Comparison of ENCODE assay signal across 10 mouse cellular contexts in the genomic region with DNA sequence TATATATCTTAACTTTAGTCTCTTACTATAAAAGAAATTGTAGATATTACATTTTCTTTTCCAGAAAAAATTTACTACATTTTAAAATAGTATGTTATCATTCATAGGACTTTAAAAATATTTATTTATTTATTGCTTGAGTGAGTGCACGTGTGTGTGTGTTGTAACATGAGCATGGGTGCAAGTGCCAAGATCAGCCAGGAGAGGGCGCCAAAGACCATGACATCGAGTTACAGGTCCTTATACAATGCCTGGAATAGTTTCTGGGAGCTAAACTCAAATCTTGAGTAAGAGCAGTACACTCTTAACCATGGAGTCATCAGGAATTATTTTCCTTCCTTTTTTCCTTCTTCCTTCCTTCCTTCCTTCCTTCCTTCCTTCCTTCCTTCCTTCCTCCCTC.
DNase-seq lines count a peak whose midpoint lies in the region; ATAC-seq and TF ChIP-seq lines count a peak whose summit lies in the region.
"Had no signal": no experiment of that assay in that cellular context is flagged by ENCODE, and none has a peak within 500 bp of the region (broad histone marks: within the 10 kb centered on the region; RNA-seq: fewer than 3 reads in every experiment).

No protein-coding gene starts in this region.

- H3K9ac ChIP-seq in forebrain, embryonic 11.5 days (ENCODE audit: low read length) = no peak overlapping the region
- no peak overlapping the region for H3K9ac ChIP-seq in forebrain, embryonic 16.5 days (replicated peaks; ENCODE audit: low read depth, low read length)
- no peak overlapping the region for H3K9ac ChIP-seq in lung, embryonic 14.5 days
- no peak overlapping the region for H3K9ac ChIP-seq in embryonic facial prominence, embryonic 11.5 days (replicated peaks; ENCODE audit: low read length)
- H3K9ac ChIP-seq: heart, embryonic 13.5 days; stomach, embryonic 15.5 days had no signal

- H3K4me2 ChIP-seq in forebrain, embryonic 11.5 days (ENCODE audit: low read depth, low read length, severe bottlenecking) = no peak overlapping the region
- no peak overlapping the region for H3K4me2 ChIP-seq in forebrain, embryonic 16.5 days (ENCODE audit: low read length)
- no peak overlapping the region for H3K4me2 ChIP-seq in lung, embryonic 14.5 days
- no peak overlapping the region for H3K4me2 ChIP-seq in embryonic facial prominence, embryonic 11.5 days (ENCODE audit: low read depth, low read length)
- H3K4me2 ChIP-seq: heart, embryonic 13.5 days; stomach, embryonic 15.5 days had no signal

- TF ChIP-seq CTCF in lung, embryonic 14.5 days (IDR thresholded peaks at IDR 0.05; ENCODE audit: low read depth) = peak; percentile 49

- no peaks in the 10 kb centered on the region for H3K9me3 ChIP-seq in forebrain, embryonic 11.5 days (ENCODE audit: control insufficient read depth, low read length)
- H3K9me3 ChIP-seq in forebrain, embryonic 16.5 days (ENCODE audit: control insufficient read depth, low read length) = no peaks in the 10 kb centered on the region
- H3K9me3 ChIP-seq in lung, embryonic 14.5 days (ENCODE audit: low read depth, low read length) = no peaks in the 10 kb centered on the region
- H3K9me3 ChIP-seq in embryonic facial prominence, embryonic 11.5 days (replicated peaks; ENCODE audit: control insufficient read depth, low read length) = no peaks in the 10 kb centered on the region
- H3K9me3 ChIP-seq: heart, embryonic 13.5 days; stomach, embryonic 15.5 days had no signal

- H3K27me3 ChIP-seq in forebrain, embryonic 11.5 days (ENCODE audit: control insufficient read depth, insufficient read depth, low read length) = no peaks in the 10 kb centered on the region
- H3K27me3 ChIP-seq in forebrain, embryonic 16.5 days (replicated peaks; ENCODE audit: control insufficient read depth, insufficient read depth, low read length) = no peaks in the 10 kb centered on the region
- H3K27me3 ChIP-seq in lung, embryonic 14.5 days (ENCODE audit: insufficient read depth, low read length) = no peaks in the 10 kb centered on the region
- no peaks in the 10 kb centered on the region for H3K27me3 ChIP-seq in embryonic facial prominence, embryonic 11.5 days (ENCODE audit: control insufficient read depth, insufficient read depth, low read length)
- H3K27me3 ChIP-seq: heart, embryonic 13.5 days; stomach, embryonic 15.5 days had no signal

- H3K36me3 ChIP-seq in forebrain, embryonic 11.5 days (ENCODE audit: control insufficient read depth, insufficient read depth, low read length) = no peaks in the 10 kb centered on the region
- no peaks in the 10 kb centered on the region for H3K36me3 ChIP-seq in forebrain, embryonic 16.5 days (ENCODE audit: control insufficient read depth, insufficient read depth)
- no peaks in the 10 kb centered on the region for H3K36me3 ChIP-seq in lung, embryonic 14.5 days (ENCODE audit: insufficient read depth)
- no peaks in the 10 kb centered on the region for H3K36me3 ChIP-seq in embryonic facial prominence, embryonic 11.5 days (replicated peaks; ENCODE audit: control insufficient read depth, insufficient read depth, low read depth, low read length)
- H3K36me3 ChIP-seq: heart, embryonic 13.5 days; stomach, embryonic 15.5 days had no signal

- H3K4me1 ChIP-seq in forebrain, embryonic 11.5 days (replicated peaks; ENCODE audit: control insufficient read depth, insufficient read depth, low read length) = no peaks in the 10 kb centered on the region
- H3K4me1 ChIP-seq in forebrain, embryonic 16.5 days (replicated peaks; ENCODE audit: control insufficient read depth, insufficient read depth, low read length) = no peaks in the 10 kb centered on the region
- no peaks in the 10 kb centered on the region for H3K4me1 ChIP-seq in lung, embryonic 14.5 days (ENCODE audit: insufficient read depth)
- H3K4me1 ChIP-seq in embryonic facial prominence, embryonic 11.5 days (ENCODE audit: control insufficient read depth, insufficient read depth, low read length) = no peaks in the 10 kb centered on the region
- H3K4me1 ChIP-seq: heart, embryonic 13.5 days; stomach, embryonic 15.5 days had no signal

- no peak overlapping the region for H3K27ac ChIP-seq in forebrain, embryonic 11.5 days (ENCODE audit: low read depth, low read length)
- no peak overlapping the region for H3K27ac ChIP-seq in forebrain, embryonic 16.5 days (ENCODE audit: low read length)
- no peak overlapping the region for H3K27ac ChIP-seq in lung, embryonic 14.5 days (ENCODE audit: low read depth)
- H3K27ac ChIP-seq in embryonic facial prominence, embryonic 11.5 days (replicated peaks; ENCODE audit: low read depth, low read length) = no peak overlapping the region
- H3K27ac ChIP-seq: heart, embryonic 13.5 days; stomach, embryonic 15.5 days had no signal

- H3K4me3 ChIP-seq in forebrain, embryonic 11.5 days (ENCODE audit: low read depth, low read length) = no peak overlapping the region
- H3K4me3 ChIP-seq in forebrain, embryonic 16.5 days (replicated peaks; ENCODE audit: low read length) = no peak overlapping the region
- H3K4me3 ChIP-seq in lung, embryonic 14.5 days (ENCODE audit: low read depth, low read length) = no peak overlapping the region
- no peak overlapping the region for H3K4me3 ChIP-seq in embryonic facial prominence, embryonic 11.5 days (ENCODE audit: low read depth, low read length)
- H3K4me3 ChIP-seq: heart, embryonic 13.5 days; stomach, embryonic 15.5 days had no signal

- ATAC-seq in forebrain, embryonic 11.5 days (replicated peaks; ENCODE audit: low FRiP score) = no peak
- no peak for ATAC-seq in forebrain, embryonic 16.5 days
- ATAC-seq in lung, embryonic 14.5 days (ENCODE audit: insufficient read depth) = no peak
- no peak for ATAC-seq in embryonic facial prominence, embryonic 11.5 days (replicated peaks; ENCODE audit: insufficient number of reproducible peaks, low FRiP score, low TSS enrichment, low read depth)

- peak; percentile 66 for DNase-seq in forebrain, embryonic 11.5 days (ENCODE audit: low spot score)
- DNase-seq in lung, embryonic 14.5 days = peak; percentile 24
- no peak for DNase-seq in lung, postnatal 25 days (ENCODE audit: low spot score)
- DNase-seq in adrenal gland, postnatal 25 days = peak; percentile 47
- peak; percentile 40 for DNase-seq in embryonic facial prominence, embryonic 11.5 days (ENCODE audit: low spot score)
- DNase-seq in skeletal muscle tissue, adult 2 months (ENCODE audit: low read depth, low spot score) = peak; percentile 1
- no peak for DNase-seq in spleen, postnatal 36 days (ENCODE audit: low spot score in 2 of 2)

- WGBS in forebrain, embryonic 11.5 days = 11% methylated on average over 3 of the region's 3 CpGs
- 10% methylated on average over 3 of the region's 3 CpGs for WGBS in forebrain, embryonic 16.5 days
- 5% methylated on average over 3 of the region's 3 CpGs for WGBS in lung, embryonic 14.5 days
- WGBS in embryonic facial prominence, embryonic 11.5 days = 11% methylated on average over 3 of the region's 3 CpGs

Comparison
In these comparisons a context has a peak if more than half of its experiments do, and no peak if none do; other contexts are left out.
1. DNase-seq: peak in forebrain, embryonic 11.5 days (single experiment), lung, embryonic 14.5 days (single experiment), adrenal gland, postnatal 25 days (single experiment), embryonic facial prominence, embryonic 11.5 days (single experiment) and skeletal muscle tissue, adult 2 months (single experiment); none in lung, postnatal 25 days (single experiment) and spleen, postnatal 36 days (0 of 2).